Mouse (Mus musculus): Measurements from ENCODE around the gene Rab10.

DNA sequence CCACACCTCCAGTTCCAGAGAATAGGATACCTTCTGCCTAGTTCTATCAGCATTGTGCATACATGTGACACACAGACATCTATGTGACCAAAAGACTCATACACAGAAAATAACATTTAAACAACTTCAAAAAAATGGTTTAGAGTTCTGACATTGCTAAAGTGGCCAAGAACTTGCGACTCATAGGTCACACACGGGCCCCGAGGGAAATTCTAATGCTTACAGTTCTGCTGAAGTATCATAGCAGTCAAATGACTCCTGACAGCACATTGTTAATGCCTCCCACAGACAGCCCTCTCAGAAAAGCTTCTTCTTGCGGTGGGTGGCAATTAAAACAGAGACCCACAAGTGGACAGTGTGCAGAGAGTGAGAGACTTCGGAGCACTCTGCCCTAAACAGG lies 35.3 kb upstream of the Rab10 start:
- TF ChIP-seq POLR2A (IDR thresholded peaks at IDR 0.05; ENCODE audit: extremely low read depth, insufficient read depth, low read length), result no peak
- TF ChIP-seq CTCF (IDR thresholded peaks at IDR 0.05; ENCODE audit: extremely low read depth, insufficient read depth, low read length), result no peak

Measured in cortical plate, adult 2 months (tissue).